Mouse (Mus musculus) liver, postnatal 0 days (tissue): ENCODE data around the gene Ptgdr.

Experiments used
- CTCF ChIP-seq: sonication (generic); IDR thresholded peaks from 2 replicates; pipeline ENCODE4 v1.5.1; 2016; ENCODE audit warnings: antibody characterized with exemption, low read depth
- EP300 ChIP-seq: IDR thresholded peaks from 2 replicates; pipeline ENCODE4 v1.6.1; 2016; ENCODE audit warnings: antibody characterized with exemption, low read depth, mild to moderate bottlenecking

DNA sequence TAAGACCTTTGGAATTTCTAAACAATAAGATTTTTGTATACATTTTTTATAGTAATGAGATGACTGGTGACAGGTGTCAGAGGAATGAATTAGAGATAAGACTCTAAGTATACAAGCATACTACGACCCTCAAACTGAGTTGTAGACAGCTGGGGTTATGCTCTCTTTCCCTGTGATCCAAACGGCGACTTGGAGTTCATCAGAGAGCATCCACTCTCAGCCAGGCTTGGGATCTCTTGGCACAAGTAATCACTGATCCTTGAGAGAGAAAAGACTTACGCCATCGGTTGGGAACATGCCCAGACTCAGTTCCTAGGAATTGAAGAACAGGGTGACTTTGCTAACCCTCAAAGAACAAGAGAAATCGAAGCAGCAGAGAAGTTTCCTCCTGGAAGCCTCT lies 10.5 kb upstream of the Ptgdr start:
- TF ChIP-seq CTCF (no peak), EP300 (no peak)
